Mouse (Mus musculus): ENCODE data around the gene Rock2. TPM values are rescaled to one million over a fixed set of nuclear protein-coding genes. Genes with fewer than 3 reads are reported as not detected.
"Not testable (repeated sequence)": the region's sequence is repeated elsewhere in the genome, so short reads cannot be mapped to it uniquely, and the experiment has no call there.

The Rock2 gene
- total RNA-seq, 2 experiments from 2014 or later, result 120 to 134 TPM

DNA sequence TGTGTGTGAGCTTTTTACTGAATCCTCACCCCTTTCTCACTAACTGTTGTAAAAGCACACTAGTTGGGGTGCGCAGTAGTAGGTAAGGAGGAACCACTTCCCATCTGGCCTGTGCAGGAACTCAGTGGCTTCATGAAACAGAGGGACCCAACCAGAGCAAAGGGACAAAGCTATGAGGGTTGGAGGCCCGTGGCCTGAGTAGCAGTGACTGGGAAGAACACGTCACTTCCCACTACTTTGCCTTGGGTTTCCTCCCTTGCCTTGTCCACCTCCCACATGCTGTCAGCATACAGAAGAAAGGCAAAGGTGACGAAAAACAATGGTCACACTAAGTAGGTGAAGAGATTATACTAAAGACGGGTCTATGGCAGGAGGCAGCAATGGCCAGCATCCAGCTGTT lies 101.6 kb downstream of the Rock2 start:
- DNase-seq (ENCODE audit: extremely low spot score in 1 of 2, low spot score in 1 of 2), result no peak

- DNase-seq (ENCODE audit: extremely low spot score in 1 of 2, low spot score in 1 of 2), result no peak
These were observed 102.3 kb downstream of the Rock2 start for GRCm38 (mm10) chr12:16996886-16997462.

DNA sequence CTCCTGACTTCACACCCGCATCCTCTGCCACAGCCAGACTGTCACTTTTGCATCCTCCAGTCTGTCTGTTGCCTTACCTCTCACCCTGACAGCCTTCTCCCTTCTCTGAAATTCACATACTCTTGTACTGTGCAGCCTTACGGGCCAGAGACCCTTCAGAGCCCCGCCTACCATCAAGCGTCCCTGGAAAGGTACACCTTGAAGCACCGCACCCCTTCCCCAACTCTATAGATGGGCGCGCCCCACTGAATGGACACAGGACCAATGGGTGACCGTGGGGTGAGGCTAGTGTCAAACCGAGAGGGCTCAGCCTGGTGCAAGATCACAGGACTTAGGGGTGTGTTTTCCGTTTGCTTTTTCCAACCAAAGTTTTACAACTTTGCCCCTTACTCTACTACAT lies 104.5 kb downstream of the Rock2 start:
- no peak for DNase-seq (ENCODE audit: extremely low spot score in 1 of 2, low spot score in 1 of 2)

DNA sequence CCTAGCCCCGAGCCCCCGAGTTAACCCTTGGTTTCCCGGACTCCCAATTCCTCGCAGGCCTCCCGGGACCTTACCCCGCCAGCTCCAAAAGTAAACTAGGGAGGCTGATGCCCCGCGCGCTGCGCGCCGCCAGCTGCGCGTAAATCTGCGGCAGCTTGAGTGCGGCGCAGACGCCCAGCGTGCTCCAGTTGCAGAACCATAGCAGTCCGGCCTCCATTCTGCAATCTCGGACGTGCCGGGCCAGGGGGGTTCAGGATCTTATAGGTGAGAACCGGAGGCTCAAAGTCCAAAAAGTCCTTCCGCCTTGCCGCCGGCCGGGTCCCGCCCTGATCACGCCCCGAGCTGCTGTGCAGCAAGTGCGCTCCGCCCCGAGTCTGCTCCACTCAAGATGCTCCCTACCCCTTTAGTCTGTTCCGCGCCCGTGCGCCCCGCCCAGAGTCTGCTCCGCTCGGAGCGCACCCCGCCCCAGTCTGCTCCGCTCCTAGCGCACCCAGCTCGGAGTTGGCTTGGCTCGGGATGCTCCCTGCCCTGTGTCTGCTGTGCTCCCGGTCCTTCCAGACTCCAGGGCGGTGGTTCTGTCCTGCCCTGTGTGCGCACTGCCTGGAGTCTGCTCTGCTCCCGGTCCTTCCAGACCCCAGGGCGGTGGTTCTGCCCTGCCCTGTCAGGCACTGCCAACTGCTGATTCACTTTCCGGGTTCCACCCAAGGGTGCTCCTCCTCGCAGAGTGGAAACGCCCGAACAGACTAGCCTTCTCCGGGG lies 105.2 kb downstream of the Rock2 start, which contains the start of gene Pqlc3:
Pqlc3 (minus strand) TSS at position 670 of the 759 bp plus-strand sequence.
- peak; percentile 46 to 51 for DNase-seq (ENCODE audit: extremely low spot score in 1 of 2, low spot score in 1 of 2)

- DNase-seq (ENCODE audit: extremely low spot score in 1 of 2, low spot score in 1 of 2), result no peak
These were observed 105.9 kb downstream of the Rock2 start for GRCm38 (mm10) chr12:17000628-17001027.

DNA sequence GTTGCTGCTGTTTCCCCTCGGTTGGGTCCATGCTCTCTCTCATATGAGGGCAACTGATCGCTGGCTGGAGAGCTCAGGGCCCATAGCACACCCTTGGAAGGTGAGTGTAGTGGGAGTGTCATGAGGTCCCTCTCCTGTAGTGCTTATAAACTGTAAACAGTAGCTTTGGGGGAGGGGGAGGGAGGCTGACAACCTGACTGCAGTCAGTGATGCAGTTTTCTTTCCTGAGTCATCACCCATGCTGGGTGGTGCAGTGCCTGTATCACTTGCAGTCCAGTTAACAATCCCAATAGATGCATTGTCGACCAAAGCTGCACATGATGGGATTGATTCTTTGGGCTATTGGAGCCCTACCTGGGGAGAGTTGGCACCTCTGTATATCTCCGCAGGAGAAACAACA lies 106.5 kb downstream of the Rock2 start:
- DNase-seq (ENCODE audit: extremely low spot score in 1 of 2, low spot score in 1 of 2), result no peak

- DNase-seq (ENCODE audit: extremely low spot score in 1 of 2, low spot score in 1 of 2), result no peak
These were observed 114.8 kb downstream of the Rock2 start for GRCm38 (mm10) chr12:17009466-17009865.

DNA sequence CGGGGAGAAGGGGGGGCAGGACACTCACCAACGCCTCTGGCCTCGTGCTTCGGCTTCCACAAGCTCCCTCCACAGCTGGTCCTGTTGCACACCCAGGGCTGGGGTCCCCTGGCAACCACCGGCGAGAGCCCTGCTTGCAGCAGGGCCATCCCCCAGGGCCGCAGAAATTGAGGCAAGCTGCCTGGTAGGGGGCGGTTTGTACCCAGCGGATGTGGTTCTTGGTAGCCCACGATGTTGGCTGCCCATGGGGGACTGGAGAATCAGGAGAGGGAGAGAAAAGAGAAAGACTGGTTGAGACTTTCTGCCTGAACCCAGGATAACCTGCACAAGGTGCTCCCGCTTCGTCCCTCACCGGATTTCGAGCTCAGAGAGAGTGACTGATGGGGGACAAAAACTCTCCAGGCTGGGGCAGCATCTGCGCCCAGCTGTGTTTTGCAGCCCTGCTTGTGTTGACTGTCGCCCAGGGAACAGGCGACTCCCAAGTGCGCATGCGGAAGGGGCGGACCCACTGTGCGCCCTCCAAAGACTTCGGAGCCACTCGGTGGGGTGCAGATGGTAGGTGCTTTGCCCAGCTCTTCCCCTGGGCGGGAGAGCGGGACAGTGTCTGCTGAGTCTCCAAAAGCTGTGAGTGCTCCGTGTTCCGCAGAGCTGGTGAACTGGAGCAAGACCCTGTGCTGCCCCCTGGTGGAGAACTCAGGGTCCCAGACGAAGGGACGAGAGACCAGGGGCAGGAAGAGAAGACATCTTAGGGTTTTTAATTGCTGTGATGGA lies 116.6 kb downstream of the Rock2 start, which contains the start of gene 2410004P03Rik:
2410004P03Rik (minus strand) TSS at position 628 of the 771 bp plus-strand sequence.
- peak; percentile 40 to 82 for DNase-seq (ENCODE audit: extremely low spot score in 1 of 2, low spot score in 1 of 2)

GRCm38 (mm10) chr12:17012067-17012899 lies 117.6 kb downstream of the Rock2 start:
- no peak for DNase-seq (ENCODE audit: extremely low spot score in 1 of 2, low spot score in 1 of 2)

GRCm38 (mm10) chr12:17015711-17016110 lies 121.0 kb downstream of the Rock2 start:
- DNase-seq (ENCODE audit: extremely low spot score in 1 of 2, low spot score in 1 of 2), result no peak

DNA sequence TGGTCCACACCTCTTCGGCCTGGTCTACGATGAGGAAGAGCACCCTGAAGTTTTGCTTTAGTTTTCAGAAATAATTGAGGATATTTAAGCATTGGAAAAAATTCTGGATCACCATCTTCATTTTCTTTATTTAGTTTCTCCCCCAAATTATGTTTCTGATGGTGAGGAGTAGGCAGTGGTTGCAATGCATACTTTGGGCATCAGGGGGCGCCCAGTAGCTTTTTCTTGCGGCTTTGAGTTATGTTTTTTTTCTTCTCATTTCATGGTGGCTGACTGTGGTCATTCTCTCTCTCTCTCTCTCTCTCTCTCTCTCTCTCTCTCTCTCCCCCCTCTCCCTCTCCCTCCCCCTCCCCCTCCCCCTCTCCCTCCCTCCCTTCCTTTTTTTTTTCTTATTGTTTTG lies 123.8 kb downstream of the Rock2 start:
- peak; percentile 62 to 94 for DNase-seq (ENCODE audit: extremely low spot score in 1 of 2, low spot score in 1 of 2)

DNA sequence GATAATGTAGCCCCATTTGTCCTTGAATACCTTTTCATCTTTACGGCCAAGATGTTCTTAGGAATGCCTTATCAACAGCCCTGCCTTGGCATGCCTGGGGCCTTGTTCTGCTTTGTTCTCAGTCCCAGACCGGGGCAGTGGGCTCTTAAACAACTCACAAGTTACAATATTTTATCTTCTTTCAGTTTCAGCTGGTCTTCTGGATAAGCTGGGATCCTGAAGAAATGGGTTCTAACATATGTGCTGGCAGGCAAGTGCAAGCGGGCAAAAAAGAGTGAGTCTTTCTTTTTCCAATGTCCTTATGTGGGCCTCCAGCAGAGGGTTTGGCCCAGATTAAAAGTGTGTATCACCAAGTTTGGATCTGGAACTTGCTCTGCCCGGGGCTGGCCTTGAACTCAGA lies 126.4 kb downstream of the Rock2 start:
- DNase-seq (ENCODE audit: extremely low spot score in 1 of 2, low spot score in 1 of 2), result not testable (repeated sequence)

- DNase-seq (ENCODE audit: extremely low spot score in 1 of 2, low spot score in 1 of 2), result no peak
These were observed 127.5 kb downstream of the Rock2 start for GRCm38 (mm10) chr12:17022145-17022544.

DNA sequence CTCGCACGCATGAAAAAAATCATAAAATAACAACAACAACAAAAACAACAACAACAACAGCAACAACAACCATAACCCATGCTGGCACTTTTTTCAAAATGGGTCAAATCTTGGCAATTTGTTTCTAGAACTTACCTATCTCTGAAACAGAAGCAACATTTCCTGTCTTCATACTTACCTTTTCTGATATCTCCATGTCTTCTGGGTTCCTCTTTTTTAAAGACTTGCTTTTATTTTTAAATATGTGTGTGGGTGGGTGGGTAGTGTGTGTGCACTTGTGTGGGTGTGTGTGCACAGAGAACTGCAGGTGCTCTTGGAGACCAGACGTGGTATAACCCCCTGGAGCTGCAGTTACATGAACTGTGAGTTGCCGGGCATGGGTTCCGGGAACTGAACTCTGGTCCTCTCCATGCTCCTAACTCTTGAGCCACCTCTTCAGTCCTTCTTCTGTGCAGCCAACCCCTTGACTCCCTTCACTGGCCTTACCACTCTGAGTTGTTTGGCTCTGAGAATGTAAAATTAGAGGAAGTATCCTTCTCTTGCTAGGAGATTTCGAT lies 129.9 kb downstream of the Rock2 start:
- no peak for DNase-seq (ENCODE audit: extremely low spot score in 1 of 2, low spot score in 1 of 2)

DNA sequence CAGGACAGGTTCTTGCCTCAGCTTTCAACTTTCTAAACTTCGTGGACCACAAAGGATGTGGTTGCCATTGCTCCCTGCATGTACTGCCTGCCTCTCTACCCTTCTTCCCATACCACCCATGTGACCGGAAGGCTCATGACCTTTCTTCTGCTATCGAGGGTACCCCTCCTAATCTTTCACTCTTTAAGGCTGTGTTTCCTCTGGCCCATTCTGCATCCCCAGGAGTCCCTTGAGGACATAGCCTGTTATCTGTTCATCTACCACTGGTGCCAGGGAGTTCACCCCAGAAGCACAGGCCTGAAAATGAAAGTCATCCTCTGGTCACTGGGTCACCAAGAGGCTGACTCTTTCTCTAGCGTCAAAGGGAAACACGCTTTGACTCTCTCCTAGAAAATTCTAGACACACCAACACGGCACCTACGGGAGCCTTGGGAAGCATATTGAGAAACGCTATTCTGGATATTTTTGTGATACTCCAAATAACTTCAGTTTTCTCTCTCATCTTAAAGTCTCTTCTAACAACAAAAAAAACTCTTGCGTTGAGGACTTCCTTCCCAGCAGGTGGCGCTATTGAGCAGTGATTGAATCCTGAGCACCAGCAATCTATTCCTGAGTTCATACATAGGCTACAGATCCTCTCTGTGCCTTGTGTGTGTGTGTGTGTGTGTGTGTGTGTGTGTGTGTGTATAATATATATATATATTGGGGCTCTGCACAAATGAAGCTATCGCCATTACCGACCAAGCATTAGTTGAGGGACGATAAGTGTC lies 138.2 kb downstream of the Rock2 start:
- DNase-seq (ENCODE audit: extremely low spot score in 1 of 2, low spot score in 1 of 2), result peak; percentile 58 to 96

DNA sequence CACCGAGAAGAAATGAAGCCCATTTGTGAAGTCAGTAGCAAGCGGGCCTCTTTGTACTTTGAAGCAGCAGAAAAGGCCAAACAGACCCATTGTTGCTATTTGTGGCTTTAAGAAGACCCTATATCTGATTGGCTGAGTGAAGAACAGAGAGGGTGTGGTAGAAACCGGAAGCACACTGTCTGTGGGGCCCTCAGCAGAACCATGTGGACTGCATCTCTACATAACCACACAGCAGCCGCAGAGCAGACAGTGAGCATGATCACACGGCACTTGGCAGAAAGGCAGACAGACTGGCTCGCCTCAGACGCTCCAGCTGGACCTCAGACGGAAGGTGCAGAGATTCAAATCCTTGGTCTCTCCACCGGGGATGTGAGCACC lies 138.8 kb downstream of the Rock2 start:
- no peak for DNase-seq (ENCODE audit: extremely low spot score in 1 of 2, low spot score in 1 of 2)

- no peak for DNase-seq (ENCODE audit: extremely low spot score in 1 of 2, low spot score in 1 of 2)
These were observed 140.0 kb downstream of the Rock2 start for GRCm38 (mm10) chr12:17034671-17035070.

DNA sequence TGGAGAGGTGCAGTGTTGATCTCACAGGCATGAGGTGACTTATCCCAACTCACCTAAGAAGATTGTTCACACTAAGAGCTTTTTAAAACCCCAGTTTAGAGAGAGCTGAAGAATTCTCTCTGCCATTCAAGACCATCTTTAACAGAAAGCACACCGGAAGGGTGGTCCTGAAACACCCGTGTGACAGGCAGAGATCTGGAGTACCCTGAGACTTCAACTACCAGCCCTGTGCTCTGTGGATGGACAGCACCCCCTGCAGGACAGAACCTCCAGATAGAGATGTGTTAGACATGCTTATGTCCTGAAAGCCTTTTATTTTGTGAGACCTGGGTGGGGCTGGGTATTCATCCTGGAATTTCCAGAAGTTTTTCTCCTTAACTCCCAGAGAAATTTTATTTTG lies 140.4 kb downstream of the Rock2 start:
- peak in 1 of 2 experiments; percentile 51 for DNase-seq (ENCODE audit: extremely low spot score in 1 of 2, low spot score in 1 of 2)

GRCm38 (mm10) chr12:17036532-17036931 lies 141.8 kb downstream of the Rock2 start:
- no peak for DNase-seq (ENCODE audit: extremely low spot score in 1 of 2, low spot score in 1 of 2)
